8 mouse cellular contexts compared by ENCODE assay signal in genomic region chr4:152131809-152132771, GRCm38 (mm10). TPM values are rescaled to one million over a fixed set of nuclear protein-coding genes. Genes with fewer than 3 reads are reported as not detected.
A peak's percentile ranks its signal among the peaks of the same experiment; 100 is the strongest.
DNase-seq lines count a peak whose midpoint lies in the region; ATAC-seq and TF ChIP-seq lines count a peak whose summit lies in the region.

No protein-coding gene starts in this region.

- no peaks in the 10 kb centered on the region for H3K36me3 ChIP-seq in kidney, embryonic 16.5 days (ENCODE audit: insufficient read depth, low read length)
- no peaks in the 10 kb centered on the region for H3K36me3 ChIP-seq in embryonic facial prominence, embryonic 12.5 days
- no peaks in the 10 kb centered on the region for H3K36me3 ChIP-seq in intestine, postnatal 0 days (ENCODE audit: control insufficient read depth, insufficient read depth)
- no peaks in the 10 kb centered on the region for H3K36me3 ChIP-seq in neural tube, embryonic 14.5 days (ENCODE audit: control insufficient read depth, insufficient read depth, low read length)

- no peak for TF ChIP-seq CTCF in intestine, postnatal 0 days (IDR thresholded peaks at IDR 0.05; ENCODE audit: low read depth)

- WGBS in kidney, embryonic 16.5 days = 4% methylated on average over 50 of the region's 50 CpGs
- WGBS in embryonic facial prominence, embryonic 12.5 days = 2% methylated on average over 50 of the region's 50 CpGs
- WGBS in intestine, postnatal 0 days = 10% methylated on average over 50 of the region's 50 CpGs
- 3% methylated on average over 48 of the region's 50 CpGs for WGBS in neural tube, embryonic 14.5 days

- DNase-seq in kidney, adult 11 months = no peak
- DNase-seq in testis, postnatal 14 days (ENCODE audit: low spot score) = no peak
- no peak for DNase-seq in layer of hippocampus, adult 18-20 months (ENCODE audit: low spot score in 2 of 2)

- peak overlapping the region; percentile 54 for H3K4me3 ChIP-seq in kidney, embryonic 16.5 days (ENCODE audit: low read length)
- H3K4me3 ChIP-seq in embryonic facial prominence, embryonic 12.5 days = peak overlapping the region; percentile 38
- peak overlapping the region; percentile 55 for H3K4me3 ChIP-seq in intestine, postnatal 0 days (ENCODE audit: low read depth, low read length)
- no peak overlapping the region for H3K4me3 ChIP-seq in neural tube, embryonic 14.5 days (ENCODE audit: low read depth, low read length)

- peaks cover 71% of the 10 kb centered on the region for H3K27me3 ChIP-seq in kidney, embryonic 16.5 days (ENCODE audit: insufficient read depth, low read length)
- peaks cover 79% of the 10 kb centered on the region for H3K27me3 ChIP-seq in embryonic facial prominence, embryonic 12.5 days
- peaks cover 44% of the 10 kb centered on the region; the same call in 1 of the 2 replicates for H3K27me3 ChIP-seq in intestine, postnatal 0 days (replicated peaks; ENCODE audit: control insufficient read depth, insufficient read depth, low read length)
- peaks cover 62% of the 10 kb centered on the region for H3K27me3 ChIP-seq in neural tube, embryonic 14.5 days (ENCODE audit: control insufficient read depth, insufficient read depth, low read length)

- H3K9me3 ChIP-seq in kidney, embryonic 16.5 days (ENCODE audit: low read length) = no peaks in the 10 kb centered on the region
- no peaks in the 10 kb centered on the region for H3K9me3 ChIP-seq in embryonic facial prominence, embryonic 12.5 days
- H3K9me3 ChIP-seq in intestine, postnatal 0 days (ENCODE audit: control insufficient read depth) = no peaks in the 10 kb centered on the region
- H3K9me3 ChIP-seq in neural tube, embryonic 14.5 days (ENCODE audit: control insufficient read depth, low read length) = no peaks in the 10 kb centered on the region

- H3K27ac ChIP-seq in kidney, embryonic 16.5 days (ENCODE audit: low read length) = peak overlapping the region; percentile 93
- 0 out of 2 replicates have a peak overlapping the region, but pooled peaks have one; percentile 36 for H3K27ac ChIP-seq in embryonic facial prominence, embryonic 12.5 days
- H3K27ac ChIP-seq in intestine, postnatal 0 days (ENCODE audit: low read depth, low read length) = peak overlapping the region; percentile 75
- no peak overlapping the region for H3K27ac ChIP-seq in neural tube, embryonic 14.5 days (ENCODE audit: low read depth, low read length)

- ATAC-seq in kidney, embryonic 16.5 days (ENCODE audit: low FRiP score, low TSS enrichment) = peak; percentile 43
- ATAC-seq in embryonic facial prominence, embryonic 12.5 days (ENCODE audit: insufficient number of reproducible peaks, insufficient read depth, low FRiP score, low TSS enrichment) = no peak
- ATAC-seq in intestine, postnatal 0 days = peak; percentile 17
- ATAC-seq in neural tube, embryonic 14.5 days (ENCODE audit: low read depth) = no peak
- no peak for ATAC-seq in megakaryocyte progenitor cell, adult 5-6 weeks (replicated peaks; ENCODE audit: poor library complexity)

- peak overlapping the region; percentile 75 for H3K4me2 ChIP-seq in kidney, embryonic 16.5 days (replicated peaks; ENCODE audit: low read depth, low read length)
- H3K4me2 ChIP-seq in embryonic facial prominence, embryonic 12.5 days (replicated peaks) = peak overlapping the region; percentile 64
- H3K4me2 ChIP-seq in intestine, postnatal 0 days (replicated peaks; ENCODE audit: low read depth) = peak overlapping the region; percentile 89
- H3K4me2 ChIP-seq in neural tube, embryonic 14.5 days (ENCODE audit: low read depth, low read length) = 0 out of 2 replicates have a peak overlapping the region, but pooled peaks have one; percentile 48

- peaks cover 42% of the 10 kb centered on the region for H3K4me1 ChIP-seq in kidney, embryonic 16.5 days (ENCODE audit: insufficient read depth, low read length)
- H3K4me1 ChIP-seq in embryonic facial prominence, embryonic 12.5 days = peaks cover 24% of the 10 kb centered on the region
- H3K4me1 ChIP-seq in intestine, postnatal 0 days (replicated peaks; ENCODE audit: control insufficient read depth, insufficient read depth, low read length) = no peaks in the 10 kb centered on the region; the same call in none of the 2 replicates
- H3K4me1 ChIP-seq in neural tube, embryonic 14.5 days (ENCODE audit: control insufficient read depth, insufficient read depth, low read length) = peaks cover 14% of the 10 kb centered on the region

- H3K9ac ChIP-seq in kidney, embryonic 16.5 days (replicated peaks; ENCODE audit: low read length) = peak overlapping the region; percentile 73
- H3K9ac ChIP-seq in embryonic facial prominence, embryonic 12.5 days = no peak overlapping the region
- peak overlapping the region; percentile 57; the same call in 1 of the 2 replicates for H3K9ac ChIP-seq in intestine, postnatal 0 days (ENCODE audit: low read depth, low read length)
- H3K9ac ChIP-seq in neural tube, embryonic 14.5 days (replicated peaks; ENCODE audit: low read depth, low read length) = no peak overlapping the region

RNA-seq across cellular contexts. Expression of gene Tnfrsf25, which starts 16.4 kb away (rescaled TPM):
- 1.9 and 3.0 TPM in 2 replicates for polyA plus RNA-seq in kidney, embryonic 16.5 days (2015; fragmentation: Nextera tagmentation; extraction: Ambion mirVana)
- polyA plus RNA-seq in embryonic facial prominence, embryonic 12.5 days (2016; fragmentation: Nextera tagmentation; extraction: Ambion mirVana) = 1.1 and 2.1 TPM in 2 replicates
- 0.82 and 1.2 TPM in 2 replicates for polyA plus RNA-seq in intestine, postnatal 0 days (2015; fragmentation: Nextera tagmentation; extraction: Ambion mirVana)
- 0.54 and 1.1 TPM in 2 replicates for polyA plus RNA-seq in neural tube, embryonic 14.5 days (2014; fragmentation: Nextera tagmentation; extraction: Ambion mirVana)
- 10 to 100 TPM; 40.4 to 49.5 TPM for total RNA-seq in layer of hippocampus, adult 18-20 months (2021)
- total RNA-seq in megakaryocyte progenitor cell, adult 5-6 weeks (2015) = 1.5 TPM in 1 of 2 replicates, not detected in the other
- 0.10 TPM in 1 of 2 replicates, not detected in the other for total RNA-seq in megakaryocyte progenitor cell, adult 5-6 weeks (2017)

RNA-seq across cellular contexts. Expression of gene Espn, which starts 20.1 kb away (rescaled TPM):
- 22.2 and 30.6 TPM in 2 replicates for polyA plus RNA-seq in kidney, embryonic 16.5 days (2015; fragmentation: Nextera tagmentation; extraction: Ambion mirVana)
- polyA plus RNA-seq in embryonic facial prominence, embryonic 12.5 days (2016; fragmentation: Nextera tagmentation; extraction: Ambion mirVana) = 6.4 and 6.6 TPM in 2 replicates
- 260 and 264 TPM in 2 replicates for polyA plus RNA-seq in intestine, postnatal 0 days (2015; fragmentation: Nextera tagmentation; extraction: Ambion mirVana)
- 0.52 and 0.64 TPM in 2 replicates for polyA plus RNA-seq in neural tube, embryonic 14.5 days (2014; fragmentation: Nextera tagmentation; extraction: Ambion mirVana)
- 1 to 10 TPM; 2.8 to 3.0 TPM for total RNA-seq in layer of hippocampus, adult 18-20 months (2021)
- 1.1 and 1.3 TPM in 2 replicates for total RNA-seq in megakaryocyte progenitor cell, adult 5-6 weeks (2015)
- 0.91 TPM in 1 of 2 replicates, not detected in the other for total RNA-seq in megakaryocyte progenitor cell, adult 5-6 weeks (2017)

RNA-seq across cellular contexts. Expression of gene Hes2, which starts 26.6 kb away (rescaled TPM):
- 0.14 and 0.57 TPM in 2 replicates for polyA plus RNA-seq in kidney, embryonic 16.5 days (2015; fragmentation: Nextera tagmentation; extraction: Ambion mirVana)
- polyA plus RNA-seq in embryonic facial prominence, embryonic 12.5 days (2016; fragmentation: Nextera tagmentation; extraction: Ambion mirVana) = 0.09 TPM in 1 of 2 replicates, not detected in the other
- polyA plus RNA-seq in intestine, postnatal 0 days (2015; fragmentation: Nextera tagmentation; extraction: Ambion mirVana) = 8.6 and 11.2 TPM in 2 replicates
- polyA plus RNA-seq in neural tube, embryonic 14.5 days (2014; fragmentation: Nextera tagmentation; extraction: Ambion mirVana) = not detected in 2 replicates
- not detected for total RNA-seq in layer of hippocampus, adult 18-20 months (2021)
- not detected in 2 replicates for total RNA-seq in megakaryocyte progenitor cell, adult 5-6 weeks (2015)
- not detected in 2 replicates for total RNA-seq in megakaryocyte progenitor cell, adult 5-6 weeks (2017)

RNA-seq across cellular contexts. Expression of gene Acot7, which starts 45.8 kb away (rescaled TPM):
- 75.1 and 76.4 TPM in 2 replicates for polyA plus RNA-seq in kidney, embryonic 16.5 days (2015; fragmentation: Nextera tagmentation; extraction: Ambion mirVana)
- 57.9 and 69.8 TPM in 2 replicates for polyA plus RNA-seq in embryonic facial prominence, embryonic 12.5 days (2016; fragmentation: Nextera tagmentation; extraction: Ambion mirVana)
- 24.1 and 28.7 TPM in 2 replicates for polyA plus RNA-seq in intestine, postnatal 0 days (2015; fragmentation: Nextera tagmentation; extraction: Ambion mirVana)
- 332 and 348 TPM in 2 replicates for polyA plus RNA-seq in neural tube, embryonic 14.5 days (2014; fragmentation: Nextera tagmentation; extraction: Ambion mirVana)
- total RNA-seq in layer of hippocampus, adult 18-20 months (2021) = 100 to 1,000 TPM; 329 to 352 TPM
- 75.9 and 76.7 TPM in 2 replicates for total RNA-seq in megakaryocyte progenitor cell, adult 5-6 weeks (2015)
- 72.6 and 79.3 TPM in 2 replicates for total RNA-seq in megakaryocyte progenitor cell, adult 5-6 weeks (2017)

RNA-seq across cellular contexts. Expression of gene Plekhg5, which starts 59.8 kb away (rescaled TPM):
- 25.5 and 28.1 TPM in 2 replicates for polyA plus RNA-seq in kidney, embryonic 16.5 days (2015; fragmentation: Nextera tagmentation; extraction: Ambion mirVana)
- polyA plus RNA-seq in embryonic facial prominence, embryonic 12.5 days (2016; fragmentation: Nextera tagmentation; extraction: Ambion mirVana) = 17.8 and 19.0 TPM in 2 replicates
- polyA plus RNA-seq in intestine, postnatal 0 days (2015; fragmentation: Nextera tagmentation; extraction: Ambion mirVana) = 14.0 and 19.6 TPM in 2 replicates
- 9.6 and 11.7 TPM in 2 replicates for polyA plus RNA-seq in neural tube, embryonic 14.5 days (2014; fragmentation: Nextera tagmentation; extraction: Ambion mirVana)
- total RNA-seq in layer of hippocampus, adult 18-20 months (2021) = 100 to 1,000 TPM; 147 to 149 TPM
- 0.66 and 1.2 TPM in 2 replicates for total RNA-seq in megakaryocyte progenitor cell, adult 5-6 weeks (2015)
- total RNA-seq in megakaryocyte progenitor cell, adult 5-6 weeks (2017) = 1.6 and 2.6 TPM in 2 replicates

Comparison
In these comparisons a context has a peak if more than half of its experiments do, and no peak if none do; other contexts are left out.
1. ATAC-seq: peak in kidney, embryonic 16.5 days (single experiment) and intestine, postnatal 0 days (single experiment); none in embryonic facial prominence, embryonic 12.5 days (single experiment), neural tube, embryonic 14.5 days (single experiment) and megakaryocyte progenitor cell, adult 5-6 weeks (single experiment).
2. H3K9ac ChIP-seq: peak in kidney, embryonic 16.5 days (single experiment) and intestine, postnatal 0 days (single experiment); none in embryonic facial prominence, embryonic 12.5 days (single experiment) and neural tube, embryonic 14.5 days (single experiment).
3. Peak in every context shown above with its lines, with median percentiles within 50 percentile points of each other: H3K4me2 ChIP-seq.